Mouse (Mus musculus): ENCODE results near the gene Stat2. TPM values are rescaled to one million over a fixed set of nuclear protein-coding genes. Genes with fewer than 3 reads are reported as not detected.

Stat2 gene
- total and polyA plus RNA-seq, 3 experiments = 7.3 to 12.2 (median 11.0) TPM

DNA sequence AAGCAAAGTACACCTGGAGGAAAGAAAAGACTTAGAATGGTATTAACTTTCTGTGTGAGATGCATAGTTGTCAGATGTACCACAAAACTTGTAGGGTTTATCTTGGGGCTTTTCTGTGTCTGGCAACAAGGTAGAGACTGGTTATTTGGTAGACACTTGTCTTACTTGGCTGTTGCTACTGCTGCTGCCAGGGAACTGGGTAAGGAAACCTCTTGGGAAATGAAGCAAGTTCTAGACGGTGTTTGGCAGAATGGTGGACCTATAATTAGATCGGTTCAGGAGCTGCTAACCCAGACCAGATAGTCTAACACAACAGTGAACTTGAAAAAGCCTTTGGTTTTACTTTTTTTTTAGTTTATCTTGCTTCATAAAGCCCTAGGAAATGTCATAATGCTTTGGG, 68.6 kb downstream of the Stat2 start:
- TF ChIP-seq EP300 (IDR thresholded peaks at IDR 0.05; ENCODE audit: insufficient read depth, low read depth, low read length) = no peak
- no peak for TF ChIP-seq CTCF (IDR thresholded peaks at IDR 0.05)
- TF ChIP-seq POLR2A (IDR thresholded peaks at IDR 0.05; ENCODE audit: insufficient read depth, low read depth, low read length) = no peak
- peak overlapping the region; percentile 71 for H3K4me3 ChIP-seq
- H3K27ac ChIP-seq = peak overlapping the region; percentile 90
- peaks cover 8% of the 10 kb centered on the region for H3K79me2 ChIP-seq (replicated peaks; ENCODE audit: control insufficient read depth, insufficient read depth, low read length)
- peaks cover 41% of the 10 kb centered on the region for H3K36me3 ChIP-seq (ENCODE audit: control insufficient read depth, insufficient read depth, low read length)
- H3K27me3 ChIP-seq (ENCODE audit: control insufficient read depth, insufficient read depth, low read length) = no peaks in the 10 kb centered on the region
- DNase-seq = peak in 1 of 2 experiments; percentile 34
- 8% methylated on average over 2 of the region's 2 CpGs for WGBS
- peaks cover 18% of the 10 kb centered on the region for H3K4me1 ChIP-seq (ENCODE audit: control insufficient read depth, insufficient read depth, low read length)
- intact Hi-C loops (cut with DNase I) = loop anchor here (5.0 kb wide), 1 partner anchor 38 kb away; the partner anchor contains the start of gene Ankrd52
- no peak overlapping the region; the same call in 1 of the 2 replicates for H3K9ac ChIP-seq (ENCODE audit: low read depth, low read length)

DNA sequence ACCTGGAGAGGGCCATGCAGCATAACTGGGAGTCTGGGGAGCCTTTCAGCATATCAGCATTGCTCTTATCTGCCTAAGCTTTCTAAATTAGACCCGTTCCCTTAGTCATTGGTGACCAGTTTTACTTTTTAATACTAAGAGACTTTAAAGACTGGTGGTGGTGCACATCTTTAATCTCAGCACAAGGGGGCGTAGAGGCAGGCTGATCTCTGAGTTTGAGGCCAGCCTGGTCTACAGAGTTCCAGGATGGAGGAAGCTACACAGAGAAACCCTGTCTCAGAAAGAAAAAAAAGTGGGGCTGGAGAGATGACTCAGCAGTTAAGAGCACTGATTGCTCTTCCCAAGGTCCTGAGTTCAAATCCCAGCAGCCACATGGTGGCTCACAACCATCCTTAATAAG, 69.9 kb downstream of the Stat2 start:
- Histone ChIP-seq H3K4me1 (ENCODE audit: control insufficient read depth, insufficient read depth, low read length) (peaks cover 23% of the 10 kb centered on the region), H3K27ac (peak overlapping the region; percentile 90; the same call in 1 of the 2 replicates), H3K36me3 (ENCODE audit: control insufficient read depth, insufficient read depth, low read length) (peaks cover 46% of the 10 kb centered on the region), H3K4me3 (no peak overlapping the region), H3K9ac (ENCODE audit: low read depth, low read length) (no peak overlapping the region; the same call in 1 of the 2 replicates), H3K79me2 (replicated peaks; ENCODE audit: control insufficient read depth, insufficient read depth, low read length) (peaks cover 8% of the 10 kb centered on the region), H3K27me3 (ENCODE audit: control insufficient read depth, insufficient read depth, low read length) (no peaks in the 10 kb centered on the region)
- intact Hi-C loops (cut with DNase I) = no loop called here
- no peak for DNase-seq
- 58% methylated on average over 2 of the region's 2 CpGs for WGBS
- no peak for TF ChIP-seq EP300 (IDR thresholded peaks at IDR 0.05; ENCODE audit: insufficient read depth, low read depth, low read length)
- TF ChIP-seq CTCF (IDR thresholded peaks at IDR 0.05) = peak; percentile 45
- TF ChIP-seq POLR2A (IDR thresholded peaks at IDR 0.05; ENCODE audit: insufficient read depth, low read depth, low read length) = no peak

Other genes starting within 250 kb of the Stat2 start
- 100 to 1,000 TPM; 436 to 544 TPM for gene Naca, start 235.0 kb upstream of the Stat2 start, total RNA-seq (2021)
- 204 and 212 TPM in 2 replicates for gene Naca, start 235.0 kb upstream of the Stat2 start, polyA plus RNA-seq (2012; rRNA removed)
- 10 to 100 TPM; 96.0 to 97.3 TPM for gene Ptges3, start 211.6 kb upstream of the Stat2 start, total RNA-seq (2021)
- 16.3 and 19.2 TPM in 2 replicates for gene Ptges3, start 211.6 kb upstream of the Stat2 start, polyA plus RNA-seq (2012; rRNA removed)
- gene Atp5b, start 187.3 kb upstream of the Stat2 start, total RNA-seq (2021) = 1,000 to 10,000 TPM; 7,689 to 9,158 TPM
- gene Atp5b, start 187.3 kb upstream of the Stat2 start, polyA plus RNA-seq (2012; rRNA removed) = 8,017 and 9,446 TPM in 2 replicates
- 10 to 100 TPM; 18.4 to 22.4 TPM for gene Baz2a, start 179.0 kb upstream of the Stat2 start, total RNA-seq (2021)
- 15.5 and 23.7 TPM in 2 replicates for gene Baz2a, start 179.0 kb upstream of the Stat2 start, polyA plus RNA-seq (2012; rRNA removed)
- 10 to 100 TPM; 91.9 to 94.7 TPM for gene Rbms2, start 90.3 kb upstream of the Stat2 start, total RNA-seq (2021)
- 98.4 and 108 TPM in 2 replicates for gene Rbms2, start 90.3 kb upstream of the Stat2 start, polyA plus RNA-seq (2012; rRNA removed)
- gene Gls2, start 76.1 kb upstream of the Stat2 start, total RNA-seq (2021) = under 1 TPM; 0.75 to 0.78 TPM
- gene Gls2, start 76.1 kb upstream of the Stat2 start, polyA plus RNA-seq (2012; rRNA removed) = 1.00 and 1.4 TPM in 2 replicates
- 10 to 100 TPM; 35.0 to 37.5 TPM for gene Spryd4, start 58.8 kb upstream of the Stat2 start, total RNA-seq (2021)
- gene Spryd4, start 58.8 kb upstream of the Stat2 start, polyA plus RNA-seq (2012; rRNA removed) = 32.1 and 48.4 TPM in 2 replicates
- not detected for gene Mip, start 44.7 kb upstream of the Stat2 start, total RNA-seq (2021)
- not detected in 2 replicates for gene Mip, start 44.7 kb upstream of the Stat2 start, polyA plus RNA-seq (2012; rRNA removed)
- gene Timeless, start 38.5 kb upstream of the Stat2 start, total RNA-seq (2021) = 1 to 10 TPM; 6.5 to 7.6 TPM
- gene Timeless, start 38.5 kb upstream of the Stat2 start, polyA plus RNA-seq (2012; rRNA removed) = 5.7 and 9.6 TPM in 2 replicates
- not detected for gene Apon, start 16.5 kb upstream of the Stat2 start, total RNA-seq (2021)
- 0.18 TPM in 1 of 2 replicates, not detected in the other for gene Apon, start 16.5 kb upstream of the Stat2 start, polyA plus RNA-seq (2012; rRNA removed)
- gene Apof, start 1.9 kb upstream of the Stat2 start, total RNA-seq (2021) = not detected
- gene Apof, start 1.9 kb upstream of the Stat2 start, polyA plus RNA-seq (2012; rRNA removed) = 0.18 TPM in 1 of 2 replicates, not detected in the other
- under 1 TPM in 1 of 2 experiments, not detected in 1; 0.16 TPM for gene Il23a, start 28.2 kb downstream of the Stat2 start, total RNA-seq (2021)
- 0.12 TPM in 1 of 2 replicates, not detected in the other for gene Il23a, start 28.2 kb downstream of the Stat2 start, polyA plus RNA-seq (2012; rRNA removed)
- gene Pan2, start 32.8 kb downstream of the Stat2 start, total RNA-seq (2021) = 1 to 10 TPM; 6.5 to 6.9 TPM
- 15.2 and 19.8 TPM in 2 replicates for gene Pan2, start 32.8 kb downstream of the Stat2 start, polyA plus RNA-seq (2012; rRNA removed)
- gene Cnpy2, start 51.9 kb downstream of the Stat2 start, total RNA-seq (2021) = 10 to 100 TPM; 58.9 to 65.3 TPM
- 27.8 and 48.0 TPM in 2 replicates for gene Cnpy2, start 51.9 kb downstream of the Stat2 start, polyA plus RNA-seq (2012; rRNA removed)
- 1,000 to 10,000 TPM in 1 of 2 experiments, 100 to 1,000 TPM in 1; 947 to 1,091 TPM for gene Cs, start 67.2 kb downstream of the Stat2 start, total RNA-seq (2021)
- gene Cs, start 67.2 kb downstream of the Stat2 start, polyA plus RNA-seq (2012; rRNA removed) = 1,148 and 1,658 TPM in 2 replicates
- gene Coq10a, start 98.4 kb downstream of the Stat2 start, total RNA-seq (2021) = 100 to 1,000 TPM; 332 to 391 TPM
- 356 and 500 TPM in 2 replicates for gene Coq10a, start 98.4 kb downstream of the Stat2 start, polyA plus RNA-seq (2012; rRNA removed)
- gene Ankrd52, start 106.6 kb downstream of the Stat2 start, total RNA-seq (2021) = 10 to 100 TPM; 41.8 to 47.5 TPM
- 29.2 and 34.6 TPM in 2 replicates for gene Ankrd52, start 106.6 kb downstream of the Stat2 start, polyA plus RNA-seq (2012; rRNA removed)
- not detected for gene Slc39a5, start 130.7 kb downstream of the Stat2 start, total RNA-seq (2021)
- gene Slc39a5, start 130.7 kb downstream of the Stat2 start, polyA plus RNA-seq (2012; rRNA removed) = not detected in 2 replicates
- 10 to 100 TPM; 45.2 to 48.2 TPM for gene Nabp2, start 140.9 kb downstream of the Stat2 start, total RNA-seq (2021)
- gene Nabp2, start 140.9 kb downstream of the Stat2 start, polyA plus RNA-seq (2012; rRNA removed) = 25.0 and 25.1 TPM in 2 replicates
- gene Rnf41, start 141.1 kb downstream of the Stat2 start, total RNA-seq (2021) = 10 to 100 TPM; 15.8 to 16.9 TPM
- gene Rnf41, start 141.1 kb downstream of the Stat2 start, polyA plus RNA-seq (2012; rRNA removed) = 12.5 and 17.8 TPM in 2 replicates
- 10 to 100 TPM; 75.5 to 77.6 TPM for gene Smarcc2, start 188.7 kb downstream of the Stat2 start, total RNA-seq (2021)
- 49.1 and 61.1 TPM in 2 replicates for gene Smarcc2, start 188.7 kb downstream of the Stat2 start, polyA plus RNA-seq (2012; rRNA removed)
- gene Myl6, start 223.6 kb downstream of the Stat2 start, total RNA-seq (2021) = 100 to 1,000 TPM; 242 to 302 TPM
- gene Myl6, start 223.6 kb downstream of the Stat2 start, polyA plus RNA-seq (2012; rRNA removed) = 379 and 468 TPM in 2 replicates
- 1 to 10 TPM; 3.5 to 3.8 TPM for gene Myl6b, start 228.1 kb downstream of the Stat2 start, total RNA-seq (2021)
- gene Myl6b, start 228.1 kb downstream of the Stat2 start, polyA plus RNA-seq (2012; rRNA removed) = 2.9 and 4.1 TPM in 2 replicates